Mouse (Mus musculus): Measurements from ENCODE around the gene 0610012G03Rik.

DNA sequence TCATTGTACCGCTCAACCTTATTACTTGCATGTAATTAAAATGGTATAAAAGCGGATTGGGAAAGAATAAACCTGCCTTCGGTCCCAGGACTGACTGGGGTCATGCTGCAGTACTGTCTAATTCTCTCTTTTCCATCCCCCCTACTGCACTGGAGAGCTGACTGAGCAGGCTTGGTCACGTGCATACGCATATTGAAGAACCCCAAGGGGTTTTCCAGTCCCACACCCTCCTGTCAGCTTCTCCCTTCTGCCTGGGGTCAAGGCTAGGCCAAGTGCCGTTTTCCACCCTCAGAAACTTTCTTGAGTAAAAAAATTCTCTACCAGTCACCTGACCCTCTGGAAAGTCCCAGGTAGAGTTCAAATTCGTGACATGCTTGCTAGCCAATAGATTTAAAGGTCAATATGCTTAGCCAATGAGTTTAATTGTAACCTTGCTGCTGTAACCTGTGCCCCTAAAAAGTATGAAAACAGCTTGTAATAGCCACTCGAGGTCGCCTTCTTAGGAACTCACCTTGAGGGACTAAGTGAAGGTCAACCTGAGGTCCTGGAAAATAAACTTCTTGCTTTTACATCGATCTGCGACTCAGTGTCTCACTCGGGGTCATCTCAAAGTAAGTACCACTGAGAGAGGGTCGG, 21.6 kb downstream of the 0610012G03Rik start:
- TF ChIP-seq ZNF384 (IDR thresholded peaks at IDR 0.05; ENCODE audit: low read depth, low read length): no peak
- TF ChIP-seq ZC3H11A (IDR thresholded peaks at IDR 0.05; ENCODE audit: borderline replicate concordance, low read depth, low read length): no peak
- no peak for TF ChIP-seq HCFC1 (IDR thresholded peaks at IDR 0.05; ENCODE audit: borderline replicate concordance, insufficient read depth, low read length)
- no peak for TF ChIP-seq CHD2 (IDR thresholded peaks at IDR 0.05; ENCODE audit: low read depth, low read length)
- TF ChIP-seq MAFK (IDR thresholded peaks at IDR 0.05; ENCODE audit: insufficient read depth, low read depth, low read length): no peak

All from ES-E14 (cell line).